Mouse (Mus musculus): Measurements from ENCODE around the gene Akr1c21.
"Not testable (repeated sequence)": the region's sequence is repeated elsewhere in the genome, so short reads cannot be mapped to it uniquely, and the experiment has no call there.

Akr1c21 gene

DNA sequence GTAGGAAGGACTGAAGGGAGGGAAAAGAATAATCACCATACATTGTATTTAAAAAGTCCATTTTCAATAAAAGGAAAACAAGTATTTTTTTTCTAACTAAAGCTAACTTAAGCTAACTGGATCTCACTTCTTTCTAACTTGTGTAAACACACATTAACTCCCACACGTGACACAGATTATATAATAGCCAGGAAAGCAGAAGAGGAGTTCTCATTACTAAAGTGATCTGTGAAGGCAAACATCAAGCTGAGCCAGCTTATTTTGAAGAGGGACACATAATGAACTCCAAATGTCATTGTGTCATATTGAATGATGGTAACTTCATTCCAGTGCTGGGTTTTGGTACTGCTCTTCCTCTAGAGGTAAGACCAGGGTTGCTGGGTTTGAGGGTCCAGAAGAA, at the start of gene Akr1c21:
TSS of gene Akr1c21 (plus strand) at position 205 of the 400 bp plus-strand sequence.
- no peak for DNase-seq (ENCODE audit: low spot score)

DNA sequence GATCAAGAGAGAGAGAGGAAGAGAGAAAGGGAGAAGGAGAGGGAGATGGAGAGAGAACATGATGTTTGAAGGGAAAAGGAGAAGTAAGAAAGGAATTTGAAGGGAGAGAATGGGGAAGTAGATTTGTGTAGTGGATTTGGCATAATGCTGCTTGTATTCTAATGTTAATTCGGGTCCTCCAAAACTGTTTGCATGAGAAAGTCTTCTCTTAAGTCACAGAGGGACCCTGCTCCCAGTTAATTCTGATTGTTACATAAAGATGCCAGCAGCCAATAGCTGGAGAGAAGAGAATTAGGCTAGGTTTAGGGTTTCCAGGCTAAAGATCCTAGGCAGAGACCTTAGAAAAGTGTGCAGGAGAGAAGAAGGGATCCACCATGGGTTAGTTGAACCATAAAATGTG, 14.7 kb upstream of the Akr1c21 start:
- no peak for DNase-seq (ENCODE audit: low spot score)

DNA sequence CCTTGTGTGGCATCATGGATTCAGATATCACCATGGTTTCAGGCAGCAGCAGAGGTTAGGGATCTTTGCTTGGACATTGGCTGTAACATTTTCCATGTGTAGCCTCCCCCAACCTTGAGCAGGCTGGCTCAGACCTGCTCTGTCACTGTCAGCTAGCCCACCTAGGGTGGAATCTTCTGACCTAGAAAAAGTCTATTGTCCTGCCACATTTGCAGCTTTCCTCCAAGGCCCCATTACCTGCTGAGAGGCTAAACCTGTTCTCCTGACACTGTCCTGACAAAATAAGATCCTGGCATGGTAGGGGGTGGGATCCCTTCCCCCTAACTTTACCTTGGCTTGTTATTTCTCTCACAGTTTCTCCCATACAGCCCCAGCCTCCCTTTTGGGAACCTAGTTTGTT, 13.4 kb upstream of the Akr1c21 start:
- no peak for DNase-seq (ENCODE audit: low spot score)

DNA sequence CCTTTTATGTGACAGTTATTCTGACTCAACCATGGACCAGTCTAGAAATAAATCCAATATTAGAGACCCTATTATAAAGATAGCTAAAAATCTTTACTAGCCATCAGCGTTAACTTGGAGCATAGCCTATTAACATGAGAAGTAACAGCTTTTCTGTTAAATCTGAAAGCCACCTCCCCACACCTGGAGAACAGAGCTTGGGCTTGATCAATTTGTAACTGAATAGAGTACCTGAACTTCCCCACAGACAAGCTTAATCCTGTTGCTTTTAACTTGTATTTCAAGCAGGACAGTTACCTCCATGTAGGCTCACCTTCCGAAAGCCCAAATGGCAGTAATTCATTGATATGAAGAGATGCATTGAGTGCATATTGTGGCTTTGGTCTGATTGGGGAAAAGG, 7.9 kb upstream of the Akr1c21 start:
- no peak for DNase-seq (ENCODE audit: low spot score)

DNA sequence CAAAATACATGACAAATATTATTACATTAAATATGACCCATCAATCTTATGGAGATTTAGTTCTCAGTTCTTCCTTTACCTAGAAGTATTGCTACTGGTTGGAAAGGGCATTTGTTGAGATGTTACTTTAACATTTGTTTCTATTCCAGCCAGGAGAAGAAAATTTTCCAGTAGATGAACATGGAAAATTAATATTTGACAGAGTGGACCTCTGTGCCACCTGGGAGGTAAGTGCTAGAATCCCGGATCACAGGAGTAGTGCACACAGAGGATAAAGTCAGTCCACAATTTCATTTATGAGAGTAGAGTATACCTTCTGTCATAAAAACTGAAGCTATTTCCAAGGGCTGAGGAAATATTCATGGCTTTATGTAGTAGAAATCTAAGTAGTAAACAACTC, 3.0 kb downstream of the Akr1c21 start:
- no peak for DNase-seq (ENCODE audit: low spot score)

DNA sequence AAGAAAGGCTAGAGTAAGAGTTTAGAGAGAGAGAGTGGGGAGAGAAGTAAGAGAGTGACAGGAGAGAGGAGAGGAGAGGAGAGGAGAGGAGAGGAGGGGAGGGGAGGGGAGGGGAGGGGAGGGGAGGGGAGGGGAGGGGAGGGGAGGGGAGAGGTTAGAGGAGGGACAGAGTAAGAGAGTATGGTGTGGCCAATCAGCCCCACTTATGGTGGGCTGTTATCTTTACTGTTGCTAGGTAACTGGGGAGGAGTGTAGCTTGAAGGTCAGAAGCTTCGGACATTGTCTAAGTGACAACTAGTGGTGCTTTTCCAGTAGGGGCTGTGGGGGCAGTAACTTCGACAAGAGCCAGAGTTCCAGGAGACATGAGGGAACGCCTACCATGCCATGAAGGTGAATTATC, 29.6 kb downstream of the Akr1c21 start:
- not testable (repeated sequence) for DNase-seq (ENCODE audit: low spot score)

DNA sequence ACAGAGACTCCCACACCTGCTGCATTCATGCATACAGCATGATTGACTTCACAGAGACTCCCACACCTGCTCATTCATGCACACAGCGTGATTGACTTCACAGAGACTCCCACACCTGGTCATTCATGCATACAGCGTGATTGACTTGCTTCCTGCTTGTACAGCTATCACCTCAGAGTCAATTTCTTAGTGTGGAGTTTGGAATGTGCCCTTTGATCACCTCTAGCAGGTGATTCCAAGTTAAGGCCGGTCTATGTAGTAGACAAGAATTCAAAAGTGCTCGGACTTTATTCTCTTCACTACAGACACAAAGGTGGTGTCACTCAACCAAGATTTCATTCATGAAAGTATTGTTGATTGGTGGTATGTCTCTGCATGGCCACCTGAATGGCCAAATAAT, 32.9 kb downstream of the Akr1c21 start:
- DNase-seq (ENCODE audit: low spot score): no peak

DNA sequence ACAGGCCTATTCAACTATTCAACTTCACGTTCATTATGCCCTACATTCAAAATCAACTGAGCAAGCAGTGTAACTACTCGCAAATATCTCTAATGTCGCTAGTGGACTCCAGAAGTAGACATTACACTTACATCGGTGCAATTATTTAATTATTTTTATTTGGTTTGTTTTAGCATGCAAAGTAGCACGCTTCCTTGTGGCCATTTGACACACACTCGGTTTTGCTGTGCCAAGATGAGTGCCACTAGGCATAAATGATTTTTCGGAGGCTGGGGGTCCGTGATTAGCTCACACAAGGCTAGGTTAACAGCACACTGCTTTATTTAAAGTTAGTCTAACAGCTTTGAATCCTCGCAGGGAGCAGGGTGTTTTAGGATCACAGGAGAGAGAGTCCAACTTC, 34.7 kb downstream of the Akr1c21 start:
- DNase-seq (ENCODE audit: low spot score): no peak

DNA sequence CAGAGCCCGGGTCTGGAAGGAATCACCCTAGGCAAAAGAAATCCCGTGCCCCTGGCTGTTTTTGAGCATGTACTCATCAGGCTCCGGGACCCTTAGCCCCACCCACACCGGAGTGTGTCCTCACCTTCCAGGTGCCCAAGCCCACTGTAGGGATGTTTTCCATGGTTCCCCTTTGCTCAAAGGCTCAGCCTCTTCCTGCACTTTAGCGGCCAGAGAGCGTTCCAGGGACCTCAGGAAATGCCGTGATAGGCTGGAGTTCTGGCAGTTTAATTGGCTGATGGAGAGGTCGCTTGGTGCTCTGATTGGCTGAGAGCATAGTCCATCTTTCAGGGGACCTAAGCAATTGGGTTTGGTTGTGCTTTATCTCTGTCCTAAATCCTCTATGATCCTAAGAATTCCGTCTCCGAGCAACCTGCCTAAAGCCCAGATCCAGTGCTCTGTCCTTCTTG, 35.1 kb downstream of the Akr1c21 start, which contains the start of gene Akr1e1:
TSS of gene Akr1e1 (minus strand) at position 214 of the 449 bp plus-strand sequence.
- DNase-seq (ENCODE audit: low spot score): peak; percentile 94

DNA sequence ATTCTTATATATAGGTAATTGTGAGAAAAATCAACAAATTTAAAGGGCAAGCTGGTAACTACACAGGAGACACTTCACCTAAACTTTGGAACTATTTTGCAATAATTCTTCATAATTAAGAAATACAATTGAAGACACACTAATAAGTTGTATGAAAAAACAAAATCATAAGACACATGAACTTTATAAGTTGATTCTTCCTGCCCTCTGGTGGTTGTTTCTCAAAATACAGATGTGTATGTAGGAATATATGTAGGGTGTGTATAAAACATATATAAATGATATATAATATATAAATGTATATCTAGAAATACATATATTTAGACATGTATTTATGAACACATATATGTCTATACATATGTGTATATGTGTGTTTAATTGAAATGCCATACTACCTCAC, 37.0 kb downstream of the Akr1c21 start:
- peak; percentile 8 for DNase-seq (ENCODE audit: low spot score)

All from lung, postnatal 25 days (tissue).